Mouse (Mus musculus) T-helper 2 cell (primary cell): ENCODE data around the gene Lrit3.
"Not testable (repeated sequence)": the region's sequence is repeated elsewhere in the genome, so short reads cannot be mapped to it uniquely, and the experiment has no call there.

Source experiments
- in situ Hi-C: fragments of 300-600 bp; cut with MboI, MseI; formaldehyde crosslinking; loops from one replicate; pipeline ENCODE4 v1.15.1; 2025; ENCODE audit warnings: high pct_unique_total_duplicates

The Lrit3 gene

GRCm38 (mm10) chr3:129771210-129771609 lies 32.6 kb downstream of the Lrit3 start:
- in situ Hi-C loops, result no loop called here

- in situ Hi-C loops, result no loop called here
Measured at GRCm38 (mm10) chr3:129766971-129767794, 36.6 kb downstream of the Lrit3 start.

GRCm38 (mm10) chr3:129766106-129766505 lies 37.7 kb downstream of the Lrit3 start:
- in situ Hi-C loops, result no loop called here

GRCm38 (mm10) chr3:129757599-129757998 lies 46.2 kb downstream of the Lrit3 start:
- in situ Hi-C loops, result not testable (repeated sequence)

- in situ Hi-C loops, result no loop called here
Measured at GRCm38 (mm10) chr3:129754650-129755604, 48.9 kb downstream of the Lrit3 start, which contains the start of gene Egf. Gene Egf, minus strand, starts transcription at chr3:129755316.

GRCm38 (mm10) chr3:129744803-129745202 lies 59.0 kb downstream of the Lrit3 start:
- in situ Hi-C loops, result no loop called here

GRCm38 (mm10) chr3:129742781-129743180 lies 61.0 kb downstream of the Lrit3 start:
- in situ Hi-C loops, result no loop called here

- in situ Hi-C loops, result no loop called here
Measured at GRCm38 (mm10) chr3:129738291-129739183, 65.3 kb downstream of the Lrit3 start.
